Mouse (Mus musculus): Measurements from ENCODE around the gene Ehmt1.

DNA sequence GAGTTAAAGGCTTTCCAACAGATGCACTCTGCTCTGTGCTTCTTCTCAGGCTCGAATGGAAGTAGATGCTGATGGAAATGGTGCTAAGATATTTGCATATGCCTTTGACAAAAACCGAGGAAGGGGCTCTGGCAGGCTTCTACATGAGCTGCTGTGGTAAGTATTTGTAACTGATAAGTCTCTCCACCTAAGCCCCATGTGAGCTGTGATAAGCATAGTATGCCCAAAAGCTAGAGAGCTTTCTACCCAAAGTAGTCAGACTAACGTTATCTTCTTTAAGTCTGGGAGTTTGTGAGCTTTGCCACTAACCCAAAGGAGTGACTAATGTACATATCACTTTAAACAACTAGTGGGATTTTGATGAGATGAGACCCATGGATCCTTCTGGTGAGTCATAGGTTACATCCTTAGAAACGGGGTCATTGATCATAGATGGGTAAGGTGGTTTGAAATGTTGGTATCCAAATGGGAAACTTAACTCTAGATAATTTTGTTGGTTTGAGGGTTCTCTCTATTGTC, 33.2 kb upstream of the Ehmt1 start:
- TF ChIP-seq CTCF (IDR thresholded peaks at IDR 0.05; ENCODE audit: borderline replicate concordance, control insufficient read depth, extremely low read depth, insufficient read depth, low read length, poor library complexity), result no peak
- TF ChIP-seq POLR2A (IDR thresholded peaks at IDR 0.05; ENCODE audit: control insufficient read depth, extremely low read depth, insufficient read depth, low read length, poor library complexity), result no peak

All from thymus, adult 2 months (tissue).